Mouse (Mus musculus) heart, adult 18-20 months (tissue): Measurements from ENCODE around the gene Kcnk18. TPM values are rescaled to one million over a fixed set of nuclear protein-coding genes. Genes with fewer than 3 reads are reported as not detected.

Source experiments
- DNase-seq, 2 experiments: peaks; one replicate each; pipeline ENCODE4 v3.0.0; 2021 to 2022; ENCODE audit warnings: mixed read lengths in 1 of 2
- total RNA-seq, 2 experiments: library from RNA; stranded (reverse); gene quantifications; 2 replicates each; pipeline ENCODE4 v1.2.3; 2021

Kcnk18 gene
- total RNA-seq, 2 experiments from 2014 or later: not detected

- DNase-seq: no peak
These were observed 9.4 kb downstream of the Kcnk18 start for GRCm38 (mm10) chr19:59228376-59228775.

- DNase-seq: no peak
These were observed 13.8 kb downstream of the Kcnk18 start for GRCm38 (mm10) chr19:59232786-59233185.

DNA sequence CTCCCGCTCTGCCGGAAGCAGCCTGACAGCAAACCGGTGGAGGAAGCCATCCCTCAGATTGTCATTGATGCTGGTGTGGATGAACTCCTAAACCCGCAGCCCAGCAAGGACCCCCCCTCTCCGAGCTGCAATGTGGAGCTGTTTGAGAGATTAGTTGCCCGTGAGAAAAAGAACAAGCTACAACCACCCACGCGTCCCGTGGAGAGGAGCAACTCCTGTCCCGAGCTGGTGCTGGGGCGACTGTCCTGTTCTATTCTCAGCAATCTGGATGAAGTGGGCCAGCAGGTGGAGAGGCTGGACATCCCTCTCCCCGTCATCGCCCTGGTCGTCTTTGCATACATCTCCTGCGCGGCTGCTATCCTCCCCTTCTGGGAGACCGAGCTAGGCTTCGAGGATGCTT lies 16.0 kb downstream of the Kcnk18 start:
- no peak for DNase-seq

DNA sequence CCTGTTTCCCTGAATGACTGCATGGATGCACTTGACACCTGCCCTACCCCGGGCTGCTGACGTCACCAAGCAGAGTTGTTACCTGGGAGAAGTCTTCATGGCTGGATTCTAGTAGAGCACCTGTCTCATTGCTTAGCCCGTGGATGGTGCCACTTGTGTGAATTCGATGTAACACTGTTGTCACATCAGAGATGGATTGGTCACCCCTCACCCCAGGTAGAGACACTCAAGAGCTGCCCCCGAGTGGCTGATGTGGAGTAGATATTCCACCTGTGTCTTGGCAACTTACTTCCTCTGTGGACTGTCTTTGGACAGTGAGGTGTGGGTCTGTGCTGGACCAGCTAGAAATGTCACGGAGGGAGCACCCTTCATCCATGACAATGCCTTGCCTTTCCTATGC lies 17.0 kb downstream of the Kcnk18 start:
- DNase-seq: no peak

DNA sequence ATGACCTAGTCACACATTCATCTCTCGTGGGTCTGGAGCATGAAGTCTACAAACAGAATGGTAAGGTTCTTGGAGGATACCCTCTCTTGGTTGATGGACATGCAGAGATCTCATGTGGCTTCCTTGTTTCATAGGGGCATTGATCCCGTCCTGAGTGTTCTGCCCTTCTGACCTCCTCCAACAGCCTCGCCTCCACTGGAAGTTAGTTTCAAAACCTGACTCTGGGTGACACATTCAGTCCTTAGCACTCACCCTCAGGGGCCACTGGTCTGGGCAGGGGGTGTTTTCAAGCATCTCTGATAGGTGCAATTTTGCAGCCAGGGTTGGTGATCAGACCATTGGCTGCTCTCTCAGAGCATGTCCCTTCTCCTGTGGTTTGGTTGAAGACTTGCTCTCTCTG lies 19.6 kb downstream of the Kcnk18 start:
- DNase-seq: no peak

- DNase-seq: peak; percentile 70 to 94
These were observed 20.3 kb downstream of the Kcnk18 start for GRCm38 (mm10) chr19:59239124-59239817.

DNA sequence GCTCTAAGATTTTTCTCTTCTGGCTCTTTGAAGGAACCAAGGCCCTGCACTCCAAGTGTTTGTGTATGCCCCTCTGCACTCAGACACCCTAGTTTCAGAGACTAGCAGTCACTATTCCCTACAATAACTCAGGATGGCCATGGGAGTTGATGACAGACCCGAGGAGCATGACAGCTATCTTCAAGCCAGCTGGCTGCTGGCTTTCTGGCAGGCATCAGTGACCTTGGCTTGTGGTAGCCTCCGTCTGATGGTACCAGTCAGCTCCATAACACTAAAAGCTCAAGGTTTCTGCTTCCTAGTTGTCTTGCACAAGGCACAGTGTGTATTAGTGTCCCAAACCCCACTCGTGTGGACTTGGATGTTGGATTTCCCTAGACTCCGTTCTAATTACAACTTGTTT lies 23.0 kb downstream of the Kcnk18 start:
- DNase-seq: peak; percentile 23 to 35

DNA sequence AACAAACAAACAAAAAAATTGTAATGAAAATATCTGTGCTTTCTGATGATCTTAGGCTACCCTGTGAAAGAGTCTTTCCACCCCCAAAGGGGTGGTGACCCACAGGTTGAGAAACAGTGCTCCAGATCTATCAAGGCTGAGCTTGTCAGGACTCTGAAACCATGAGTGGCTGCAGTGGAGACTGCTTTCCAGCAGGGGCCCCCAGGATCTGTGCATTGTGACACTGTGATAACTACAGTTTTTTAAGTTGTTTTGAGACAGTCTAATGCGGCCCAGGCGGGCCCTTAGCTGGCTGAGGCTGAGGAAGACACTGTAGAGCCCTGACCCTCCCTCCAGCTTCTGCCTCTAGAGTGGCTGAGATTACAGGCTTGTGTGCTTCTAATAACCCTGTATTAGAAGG lies 24.0 kb downstream of the Kcnk18 start:
- no peak for DNase-seq

DNA sequence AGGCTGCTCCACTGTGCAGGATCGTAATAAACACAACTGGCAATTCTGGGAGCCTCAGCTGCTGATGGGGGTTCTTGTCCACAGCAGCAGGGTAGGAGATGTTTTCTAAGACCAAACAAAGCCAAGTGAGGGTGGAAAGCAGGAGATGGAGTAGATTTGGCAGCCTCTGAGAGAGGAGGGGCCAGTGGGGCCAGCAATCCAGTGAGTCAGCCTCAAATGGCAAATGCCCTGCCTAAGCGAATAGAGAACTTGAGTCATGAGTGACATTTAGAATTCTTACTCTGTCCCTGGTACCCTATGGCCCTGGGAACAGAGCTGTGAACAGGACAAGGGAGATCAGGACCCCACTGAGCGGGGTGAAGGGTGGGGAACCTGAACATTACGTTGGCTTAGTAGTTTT lies 29.1 kb downstream of the Kcnk18 start:
- DNase-seq: no peak

- no peak for DNase-seq
These were observed 29.7 kb downstream of the Kcnk18 start for GRCm38 (mm10) chr19:59248553-59249286.

DNA sequence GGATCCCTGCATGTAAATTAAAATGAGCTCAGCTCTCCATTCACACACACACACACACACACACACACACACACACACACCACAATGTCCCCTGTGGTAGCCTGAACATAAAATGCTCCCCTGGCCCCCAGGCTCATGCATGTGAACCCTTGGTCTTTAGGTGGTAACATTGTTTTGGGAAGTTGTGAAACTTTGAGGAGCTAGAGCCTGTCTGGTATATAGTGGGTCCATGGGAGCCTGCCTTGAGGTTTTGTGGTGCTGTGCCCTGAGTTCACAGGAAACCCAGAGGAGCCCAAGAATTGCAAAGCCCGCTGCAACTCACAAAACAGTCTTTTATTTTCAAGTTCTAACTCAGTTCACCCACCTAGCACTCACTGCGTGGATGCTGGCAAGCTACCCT lies 33.6 kb downstream of the Kcnk18 start:
- DNase-seq: no peak

GRCm38 (mm10) chr19:59259633-59260032 lies 40.6 kb downstream of the Kcnk18 start:
- no peak for DNase-seq

GRCm38 (mm10) chr19:59260718-59261442 lies 41.9 kb downstream of the Kcnk18 start, which contains the start of gene Slc18a2:
TSS of gene Slc18a2 (plus strand) at chr19:59260896.
- DNase-seq: no peak

GRCm38 (mm10) chr19:59261604-59262003 lies 42.6 kb downstream of the Kcnk18 start:
- no peak for DNase-seq

- DNase-seq: no peak
These were observed 44.2 kb downstream of the Kcnk18 start for GRCm38 (mm10) chr19:59263171-59263570.

DNA sequence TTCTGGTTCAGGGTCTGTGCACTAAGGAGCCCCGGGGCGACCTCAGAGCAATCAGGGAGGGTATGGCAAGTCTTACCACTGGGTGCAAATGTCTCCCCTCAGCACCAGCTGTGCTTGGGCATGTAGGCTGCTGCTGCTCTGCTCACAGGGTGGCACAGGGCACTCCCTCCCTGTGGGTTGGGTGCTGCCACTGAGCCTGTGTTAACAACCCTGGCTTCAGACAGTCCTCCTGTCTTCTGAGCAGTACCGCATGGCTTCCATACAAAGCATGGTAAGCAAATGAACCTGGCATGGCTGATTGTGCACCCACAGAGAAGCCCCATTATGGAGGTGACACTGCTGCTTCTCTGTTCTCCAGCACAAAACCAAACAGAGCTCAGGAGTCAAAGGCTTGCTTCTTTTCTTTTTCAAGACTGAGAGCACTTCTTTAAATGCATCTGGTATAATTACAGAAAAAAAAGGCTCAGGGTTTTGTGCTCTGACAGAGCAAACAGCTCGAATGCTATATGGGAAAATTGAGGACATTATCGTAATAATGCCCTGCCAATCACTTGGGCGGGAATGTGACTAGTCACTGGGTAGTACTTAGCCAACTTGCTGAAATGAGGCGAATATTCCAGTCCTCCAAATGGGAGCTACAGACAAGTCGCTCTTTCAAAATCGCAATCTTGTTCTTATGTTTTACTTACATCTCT lies 46.0 kb downstream of the Kcnk18 start:
- no peak for DNase-seq

GRCm38 (mm10) chr19:59265907-59266306 lies 46.9 kb downstream of the Kcnk18 start:
- no peak for DNase-seq

DNA sequence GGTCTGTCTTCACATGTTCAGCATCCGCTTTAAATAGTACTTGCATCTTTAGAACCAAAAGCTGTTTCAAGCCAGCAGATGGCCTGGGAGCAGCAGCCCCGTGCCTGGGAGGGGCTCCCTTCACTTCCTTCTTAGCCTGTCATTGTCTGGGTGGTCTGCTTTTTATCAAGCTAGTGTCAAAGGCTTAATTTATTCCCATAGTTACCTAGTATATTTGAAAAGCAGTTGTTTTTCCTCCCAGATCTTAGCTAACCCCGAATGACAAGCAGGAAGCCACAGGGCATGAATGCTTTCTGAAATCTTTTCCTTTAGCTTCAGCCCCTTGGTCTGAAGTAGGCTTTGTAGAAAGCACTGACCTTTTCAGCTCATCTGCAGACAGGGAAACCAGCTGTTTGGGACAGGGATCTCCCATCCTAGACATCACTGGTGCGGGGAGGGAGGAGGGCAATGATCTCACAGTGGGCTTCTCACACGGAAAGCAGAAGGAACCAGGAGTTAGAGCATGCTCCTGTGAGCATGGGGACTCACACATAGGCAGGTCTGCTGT lies 48.5 kb downstream of the Kcnk18 start:
- no peak for DNase-seq

DNA sequence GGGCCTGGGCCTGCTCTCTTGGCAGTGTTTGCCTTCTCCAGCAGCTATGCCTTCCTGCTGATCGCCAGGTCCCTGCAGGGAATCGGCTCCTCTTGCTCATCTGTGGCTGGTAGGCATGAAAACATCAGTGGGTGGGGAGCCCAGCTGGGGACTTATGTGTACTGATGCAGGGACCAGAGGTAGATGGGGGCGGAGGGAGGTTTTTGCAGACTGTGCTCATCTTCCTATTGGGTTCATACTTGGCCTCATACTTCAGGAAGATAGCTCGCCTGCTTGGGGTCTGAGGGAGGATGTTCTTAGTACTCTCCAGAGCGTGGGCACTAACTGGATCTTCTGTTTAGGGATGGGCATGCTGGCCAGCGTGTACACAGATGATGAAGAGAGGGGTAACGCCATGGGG lies 54.2 kb downstream of the Kcnk18 start:
- DNase-seq: no peak

DNA sequence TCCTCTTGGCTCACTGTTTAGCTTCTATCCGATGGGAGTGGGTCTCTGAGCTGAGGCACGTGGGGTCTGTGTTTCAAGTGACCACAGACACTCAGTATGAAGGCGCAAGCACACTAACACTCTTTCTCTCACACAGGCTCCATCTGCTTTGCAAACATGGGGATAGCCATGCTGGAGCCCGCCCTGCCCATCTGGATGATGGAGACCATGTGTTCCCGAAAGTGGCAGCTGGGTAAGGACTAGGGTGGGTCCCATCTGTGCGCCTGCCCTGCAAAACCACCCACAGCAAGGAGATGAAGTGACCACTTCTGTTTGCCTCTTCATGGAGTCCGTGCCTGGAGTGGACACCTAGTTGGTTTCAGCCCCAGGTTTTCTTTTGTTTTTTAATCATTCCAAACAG lies 57.3 kb downstream of the Kcnk18 start:
- no peak for DNase-seq

DNA sequence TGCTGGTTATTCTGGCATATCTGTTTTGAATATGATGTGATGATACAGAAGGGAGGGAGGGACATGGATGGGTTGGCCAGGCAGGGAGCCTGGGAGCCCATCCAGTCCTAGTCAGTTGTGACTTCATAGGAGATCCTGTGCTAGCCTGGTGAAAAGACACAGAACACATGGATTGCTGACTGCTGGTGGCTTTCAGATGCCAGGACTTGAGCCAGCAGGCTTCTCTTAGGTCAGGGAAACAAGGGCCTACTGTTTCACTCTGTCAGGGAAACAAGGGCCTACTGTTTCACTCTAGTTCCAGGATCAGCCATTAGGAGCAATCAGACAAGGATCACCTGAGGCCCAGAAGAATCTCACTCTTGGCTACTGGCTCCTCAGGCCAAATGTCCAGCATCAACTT lies 61.8 kb downstream of the Kcnk18 start:
- peak in 1 of 2 experiments; percentile 1 for DNase-seq

- no peak for DNase-seq
These were observed 63.0 kb downstream of the Kcnk18 start for GRCm38 (mm10) chr19:59282001-59282400.
